Mouse (Mus musculus): ENCODE measurements around the gene Asic2. TPM values are rescaled to one million over a fixed set of nuclear protein-coding genes. Genes with fewer than 3 reads are reported as not detected.

The Asic2 gene
- polyA plus RNA-seq, 1 experiment from 2014 or later = 8.7 TPM

- H3K27ac ChIP-seq (replicated peaks; ENCODE audit: low read depth, low read length) = no peak overlapping the region
- H3K9me3 ChIP-seq (ENCODE audit: control insufficient read depth, low read length) = no peaks in the 10 kb centered on the region
- WGBS = 37% methylated on average over 4 of the region's 4 CpGs
- no peak overlapping the region for H3K4me3 ChIP-seq (replicated peaks; ENCODE audit: low read depth, low read length)
- H3K27me3 ChIP-seq (ENCODE audit: control insufficient read depth, insufficient read depth, low read length) = no peaks in the 10 kb centered on the region
- H3K4me2 ChIP-seq (ENCODE audit: low read length) = no peak overlapping the region
- DNase-seq = no peak
- ATAC-seq (ENCODE audit: low FRiP score, low TSS enrichment) = no peak
- H3K4me1 ChIP-seq (ENCODE audit: control insufficient read depth, insufficient read depth, low read length) = 0 out of 2 replicates have a peak, but pooled peaks cover 7% of the 10 kb centered on the region
- H3K9ac ChIP-seq (replicated peaks; ENCODE audit: low read length) = no peak overlapping the region
- H3K36me3 ChIP-seq (ENCODE audit: control insufficient read depth, insufficient read depth, low read length) = no peaks in the 10 kb centered on the region
Measured at GRCm38 (mm10) chr11:81135141-81135540, 833.1 kb downstream of the Asic2 start.

GRCm38 (mm10) chr11:81133950-81134349 is 834.3 kb downstream of the Asic2 start:
- H3K9ac ChIP-seq (replicated peaks; ENCODE audit: low read length) = no peak overlapping the region
- H3K27ac ChIP-seq (replicated peaks; ENCODE audit: low read depth, low read length) = no peak overlapping the region
- no peaks in the 10 kb centered on the region for H3K9me3 ChIP-seq (ENCODE audit: control insufficient read depth, low read length)
- H3K4me3 ChIP-seq (replicated peaks; ENCODE audit: low read depth, low read length) = no peak overlapping the region
- DNase-seq (no peak), ATAC-seq (ENCODE audit: low FRiP score, low TSS enrichment) (no peak)
- H3K4me2 ChIP-seq (ENCODE audit: low read length) = no peak overlapping the region
- H3K36me3 ChIP-seq (ENCODE audit: control insufficient read depth, insufficient read depth, low read length) = no peaks in the 10 kb centered on the region
- H3K27me3 ChIP-seq (ENCODE audit: control insufficient read depth, insufficient read depth, low read length) = no peaks in the 10 kb centered on the region
- WGBS = 8% methylated on average over 5 of the region's 5 CpGs
- 0 out of 2 replicates have a peak, but pooled peaks cover 7% of the 10 kb centered on the region for H3K4me1 ChIP-seq (ENCODE audit: control insufficient read depth, insufficient read depth, low read length)

GRCm38 (mm10) chr11:81132669-81133068 is 835.6 kb downstream of the Asic2 start:
- no peak for ATAC-seq (ENCODE audit: low FRiP score, low TSS enrichment)
- WGBS = 92% methylated on average over 7 of the region's 7 CpGs
- no peaks in the 10 kb centered on the region for H3K36me3 ChIP-seq (ENCODE audit: control insufficient read depth, insufficient read depth, low read length)
- no peaks in the 10 kb centered on the region for H3K27me3 ChIP-seq (ENCODE audit: control insufficient read depth, insufficient read depth, low read length)
- no peaks in the 10 kb centered on the region for H3K9me3 ChIP-seq (ENCODE audit: control insufficient read depth, low read length)
- H3K4me2 ChIP-seq (ENCODE audit: low read length) = no peak overlapping the region
- H3K9ac ChIP-seq (replicated peaks; ENCODE audit: low read length) = no peak overlapping the region
- no peak overlapping the region for H3K4me3 ChIP-seq (replicated peaks; ENCODE audit: low read depth, low read length)
- DNase-seq = no peak
- H3K27ac ChIP-seq (replicated peaks; ENCODE audit: low read depth, low read length) = no peak overlapping the region
- 0 out of 2 replicates have a peak, but pooled peaks cover 7% of the 10 kb centered on the region for H3K4me1 ChIP-seq (ENCODE audit: control insufficient read depth, insufficient read depth, low read length)

GRCm38 (mm10) chr11:81124363-81124762 is 843.9 kb downstream of the Asic2 start:
- 95% methylated on average over 6 of the region's 6 CpGs for WGBS
- Histone ChIP-seq H3K9me3 (ENCODE audit: control insufficient read depth, low read length) (no peaks in the 10 kb centered on the region), H3K4me2 (ENCODE audit: low read length) (no peak overlapping the region), H3K27me3 (ENCODE audit: control insufficient read depth, insufficient read depth, low read length) (no peaks in the 10 kb centered on the region), H3K4me1 (ENCODE audit: control insufficient read depth, insufficient read depth, low read length) (0 out of 2 replicates have a peak, but pooled peaks cover 9% of the 10 kb centered on the region), H3K4me3 (replicated peaks; ENCODE audit: low read depth, low read length) (no peak overlapping the region), H3K9ac (replicated peaks; ENCODE audit: low read length) (no peak overlapping the region), H3K36me3 (ENCODE audit: control insufficient read depth, insufficient read depth, low read length) (no peaks in the 10 kb centered on the region), H3K27ac (replicated peaks; ENCODE audit: low read depth, low read length) (no peak overlapping the region)
- no peak for ATAC-seq (ENCODE audit: low FRiP score, low TSS enrichment)
- no peak for DNase-seq

- Histone ChIP-seq H3K27ac (replicated peaks; ENCODE audit: low read depth, low read length) (no peak overlapping the region), H3K4me2 (ENCODE audit: low read length) (no peak overlapping the region), H3K36me3 (ENCODE audit: control insufficient read depth, insufficient read depth, low read length) (no peaks in the 10 kb centered on the region), H3K9ac (replicated peaks; ENCODE audit: low read length) (no peak overlapping the region), H3K4me3 (replicated peaks; ENCODE audit: low read depth, low read length) (no peak overlapping the region), H3K4me1 (ENCODE audit: control insufficient read depth, insufficient read depth, low read length) (0 out of 2 replicates have a peak, but pooled peaks cover 9% of the 10 kb centered on the region), H3K27me3 (ENCODE audit: control insufficient read depth, insufficient read depth, low read length) (no peaks in the 10 kb centered on the region), H3K9me3 (ENCODE audit: control insufficient read depth, low read length) (no peaks in the 10 kb centered on the region)
- ATAC-seq (ENCODE audit: low FRiP score, low TSS enrichment) = no peak
- no peak for DNase-seq
- 28% methylated on average over 8 of the region's 8 CpGs for WGBS
Measured at GRCm38 (mm10) chr11:81120024-81120576, 848.2 kb downstream of the Asic2 start.

GRCm38 (mm10) chr11:81118055-81118454 is 850.2 kb downstream of the Asic2 start:
- Histone ChIP-seq H3K4me2 (ENCODE audit: low read length) (no peak overlapping the region), H3K36me3 (ENCODE audit: control insufficient read depth, insufficient read depth, low read length) (no peaks in the 10 kb centered on the region), H3K9me3 (ENCODE audit: control insufficient read depth, low read length) (no peaks in the 10 kb centered on the region), H3K27ac (replicated peaks; ENCODE audit: low read depth, low read length) (no peak overlapping the region), H3K4me3 (replicated peaks; ENCODE audit: low read depth, low read length) (no peak overlapping the region), H3K27me3 (ENCODE audit: control insufficient read depth, insufficient read depth, low read length) (no peaks in the 10 kb centered on the region), H3K9ac (replicated peaks; ENCODE audit: low read length) (no peak overlapping the region), H3K4me1 (ENCODE audit: control insufficient read depth, insufficient read depth, low read length) (0 out of 2 replicates have a peak, but pooled peaks cover 9% of the 10 kb centered on the region)
- no peak for ATAC-seq (ENCODE audit: low FRiP score, low TSS enrichment)
- WGBS = 28% methylated on average over 7 of the region's 7 CpGs
- peak; percentile 47 for DNase-seq

GRCm38 (mm10) chr11:81115666-81116065 is 852.6 kb downstream of the Asic2 start:
- Histone ChIP-seq H3K9ac (replicated peaks; ENCODE audit: low read length) (no peak overlapping the region), H3K4me2 (ENCODE audit: low read length) (no peak overlapping the region), H3K36me3 (ENCODE audit: control insufficient read depth, insufficient read depth, low read length) (no peaks in the 10 kb centered on the region), H3K27me3 (ENCODE audit: control insufficient read depth, insufficient read depth, low read length) (no peaks in the 10 kb centered on the region), H3K9me3 (ENCODE audit: control insufficient read depth, low read length) (no peaks in the 10 kb centered on the region), H3K4me1 (ENCODE audit: control insufficient read depth, insufficient read depth, low read length) (no peaks in the 10 kb centered on the region), H3K27ac (replicated peaks; ENCODE audit: low read depth, low read length) (no peak overlapping the region), H3K4me3 (replicated peaks; ENCODE audit: low read depth, low read length) (no peak overlapping the region)
- no peak for ATAC-seq (ENCODE audit: low FRiP score, low TSS enrichment)
- DNase-seq = peak; percentile 63
- WGBS = 50% methylated on average over 9 of the region's 9 CpGs

- H3K4me3 ChIP-seq (replicated peaks; ENCODE audit: low read depth, low read length) = no peak overlapping the region
- DNase-seq (no peak), ATAC-seq (ENCODE audit: low FRiP score, low TSS enrichment) (no peak)
- no peaks in the 10 kb centered on the region for H3K36me3 ChIP-seq (ENCODE audit: control insufficient read depth, insufficient read depth, low read length)
- no peak overlapping the region for H3K9ac ChIP-seq (replicated peaks; ENCODE audit: low read length)
- no peaks in the 10 kb centered on the region for H3K9me3 ChIP-seq (ENCODE audit: control insufficient read depth, low read length)
- 66% methylated on average over 2 of the region's 2 CpGs for WGBS
- no peak overlapping the region for H3K4me2 ChIP-seq (ENCODE audit: low read length)
- no peaks in the 10 kb centered on the region for H3K27me3 ChIP-seq (ENCODE audit: control insufficient read depth, insufficient read depth, low read length)
- no peaks in the 10 kb centered on the region for H3K4me1 ChIP-seq (ENCODE audit: control insufficient read depth, insufficient read depth, low read length)
- no peak overlapping the region for H3K27ac ChIP-seq (replicated peaks; ENCODE audit: low read depth, low read length)
Measured at GRCm38 (mm10) chr11:81111626-81112025, 856.6 kb downstream of the Asic2 start.

GRCm38 (mm10) chr11:81110049-81110448 is 858.2 kb downstream of the Asic2 start:
- no peaks in the 10 kb centered on the region for H3K36me3 ChIP-seq (ENCODE audit: control insufficient read depth, insufficient read depth, low read length)
- no peaks in the 10 kb centered on the region for H3K27me3 ChIP-seq (ENCODE audit: control insufficient read depth, insufficient read depth, low read length)
- no peak overlapping the region for H3K4me3 ChIP-seq (replicated peaks; ENCODE audit: low read depth, low read length)
- no peaks in the 10 kb centered on the region for H3K9me3 ChIP-seq (ENCODE audit: control insufficient read depth, low read length)
- H3K4me2 ChIP-seq (ENCODE audit: low read length) = no peak overlapping the region
- H3K4me1 ChIP-seq (ENCODE audit: control insufficient read depth, insufficient read depth, low read length) = no peaks in the 10 kb centered on the region
- WGBS = 67% methylated on average over 6 of the region's 6 CpGs
- 0 out of 2 replicates have a peak overlapping the region, but pooled peaks have one; percentile 45 for H3K27ac ChIP-seq (replicated peaks; ENCODE audit: low read depth, low read length)
- ATAC-seq (ENCODE audit: low FRiP score, low TSS enrichment) (no peak), DNase-seq (no peak)
- no peak overlapping the region for H3K9ac ChIP-seq (replicated peaks; ENCODE audit: low read length)
